Mouse (Mus musculus) heart, adult 2 months (tissue): ENCODE data around the gene Il6ra.

Experiments
- CTCF ChIP-seq: fragments of 200-600 bp; IDR thresholded peaks from 2 replicates; pipeline ENCODE4 v1.8.1; 2022; ENCODE audit warnings: antibody characterized with exemption, mild to moderate bottlenecking, moderate library complexity
- EP300 ChIP-seq: fragments of 200-500 bp; IDR thresholded peaks from 2 replicates; pipeline ENCODE4 v1.6.1; 2011; ENCODE audit warnings: low read depth, low read length, control low read depth; ENCODE audit not compliant: insufficient read depth
- POLR2A ChIP-seq: fragments of 200-500 bp; IDR thresholded peaks from 2 replicates; pipeline ENCODE4 v1.6.1; 2011; ENCODE audit warnings: mild to moderate bottlenecking, low read depth, low read length, control low read depth; ENCODE audit not compliant: insufficient read depth

GRCm38 (mm10) chr3:89876469-89876868, 36.5 kb downstream of the Il6ra start:
- no peak for TF ChIP-seq CTCF
- TF ChIP-seq POLR2A = no peak
- no peak for TF ChIP-seq EP300
